Mouse (Mus musculus): ENCODE measurements around the gene Ntrk3. TPM values are rescaled to one million over a fixed set of nuclear protein-coding genes. Genes with fewer than 3 reads are reported as not detected.

Gene Ntrk3
- polyA plus RNA-seq, 1 experiment from 2014 or later = 2.2 TPM

DNA sequence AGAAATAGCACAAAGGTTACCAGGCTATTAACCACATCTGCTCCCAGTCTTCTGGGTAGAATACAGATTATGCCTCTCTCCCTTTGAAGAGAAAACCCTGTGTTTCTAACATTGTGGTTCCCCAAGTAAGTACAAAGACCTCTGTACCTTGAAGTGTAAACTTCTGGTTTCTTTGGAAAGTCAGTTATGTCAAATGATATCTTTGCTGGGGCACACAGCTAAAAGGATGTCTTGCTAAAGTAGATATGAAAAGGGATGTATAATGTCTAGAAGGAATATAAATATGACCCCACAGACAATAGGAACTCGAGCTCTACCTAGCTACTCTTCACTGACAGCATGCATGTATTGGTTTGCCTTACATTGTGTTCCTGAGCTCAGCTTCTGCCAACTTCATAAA is 44.7 kb downstream of the Ntrk3 start:
- 62% methylated on average over 1 of the region's 1 CpGs for WGBS
- Histone ChIP-seq H3K4me1 (replicated peaks; ENCODE audit: control insufficient read depth, insufficient read depth) (no peaks in the 10 kb centered on the region), H3K9me3 (ENCODE audit: control insufficient read depth, low read length) (no peaks in the 10 kb centered on the region), H3K27me3 (ENCODE audit: control insufficient read depth, insufficient read depth, low read length) (no peaks in the 10 kb centered on the region), H3K4me3 (ENCODE audit: low read depth, low read length) (no peak overlapping the region), H3K9ac (ENCODE audit: low read length) (no peak overlapping the region), H3K4me2 (replicated peaks; ENCODE audit: low read depth) (no peak overlapping the region), H3K27ac (replicated peaks) (no peak overlapping the region), H3K36me3 (ENCODE audit: control insufficient read depth, insufficient read depth, low read length) (no peaks in the 10 kb centered on the region)
- no peak for DNase-seq (ENCODE audit: low spot score)
- no peak for TF ChIP-seq CTCF (IDR thresholded peaks at IDR 0.05; ENCODE audit: low read depth)
- no peak for ATAC-seq (ENCODE audit: low FRiP score, low TSS enrichment)

GRCm38 (mm10) chr7:78690956-78691355 is 46.9 kb downstream of the Ntrk3 start:
- no peaks in the 10 kb centered on the region for H3K4me1 ChIP-seq (replicated peaks; ENCODE audit: control insufficient read depth, insufficient read depth)
- H3K9me3 ChIP-seq (ENCODE audit: control insufficient read depth, low read length) = no peaks in the 10 kb centered on the region
- H3K4me2 ChIP-seq (replicated peaks; ENCODE audit: low read depth) = no peak overlapping the region
- no peak overlapping the region for H3K27ac ChIP-seq (replicated peaks)
- ATAC-seq (ENCODE audit: low FRiP score, low TSS enrichment) = no peak
- H3K27me3 ChIP-seq (ENCODE audit: control insufficient read depth, insufficient read depth, low read length) = no peaks in the 10 kb centered on the region
- TF ChIP-seq EP300 (optimal IDR thresholded peaks at IDR 0.05) (no peak), CTCF (IDR thresholded peaks at IDR 0.05; ENCODE audit: low read depth) (no peak)
- 51% methylated on average over 3 of the region's 3 CpGs for WGBS
- no peak for DNase-seq (ENCODE audit: low spot score)
- no peak overlapping the region for H3K9ac ChIP-seq (ENCODE audit: low read length)
- H3K36me3 ChIP-seq (ENCODE audit: control insufficient read depth, insufficient read depth, low read length) = no peaks in the 10 kb centered on the region
- H3K4me3 ChIP-seq (ENCODE audit: low read depth, low read length) = no peak overlapping the region

GRCm38 (mm10) chr7:78684943-78685342 is 52.9 kb downstream of the Ntrk3 start:
- no peaks in the 10 kb centered on the region for H3K36me3 ChIP-seq (ENCODE audit: control insufficient read depth, insufficient read depth, low read length)
- no peaks in the 10 kb centered on the region for H3K27me3 ChIP-seq (ENCODE audit: control insufficient read depth, insufficient read depth, low read length)
- H3K9me3 ChIP-seq (ENCODE audit: control insufficient read depth, low read length) = no peaks in the 10 kb centered on the region
- WGBS = 54% methylated on average over 6 of the region's 6 CpGs
- no peak overlapping the region for H3K9ac ChIP-seq (ENCODE audit: low read length)
- no peak overlapping the region for H3K4me2 ChIP-seq (replicated peaks; ENCODE audit: low read depth)
- DNase-seq (ENCODE audit: low spot score) = no peak
- no peaks in the 10 kb centered on the region for H3K4me1 ChIP-seq (replicated peaks; ENCODE audit: control insufficient read depth, insufficient read depth)
- no peak overlapping the region for H3K4me3 ChIP-seq (ENCODE audit: low read depth, low read length)
- ATAC-seq (ENCODE audit: low FRiP score, low TSS enrichment) = no peak
- no peak overlapping the region for H3K27ac ChIP-seq (replicated peaks)
- TF ChIP-seq CTCF (IDR thresholded peaks at IDR 0.05; ENCODE audit: low read depth) (no peak), EP300 (optimal IDR thresholded peaks at IDR 0.05) (no peak)

- H3K4me3 ChIP-seq (ENCODE audit: low read depth, low read length) = no peak overlapping the region
- TF ChIP-seq CTCF (IDR thresholded peaks at IDR 0.05; ENCODE audit: low read depth) = no peak
- TF ChIP-seq EP300 (optimal IDR thresholded peaks at IDR 0.05) = no peak
- H3K4me1 ChIP-seq (replicated peaks; ENCODE audit: control insufficient read depth, insufficient read depth) = no peaks in the 10 kb centered on the region
- ATAC-seq (ENCODE audit: low FRiP score, low TSS enrichment) (no peak), DNase-seq (ENCODE audit: low spot score) (no peak)
- H3K27ac ChIP-seq (replicated peaks) = no peak overlapping the region
- no peaks in the 10 kb centered on the region for H3K9me3 ChIP-seq (ENCODE audit: control insufficient read depth, low read length)
- no peaks in the 10 kb centered on the region for H3K36me3 ChIP-seq (ENCODE audit: control insufficient read depth, insufficient read depth, low read length)
- WGBS = 82% methylated on average over 2 of the region's 2 CpGs
- no peak overlapping the region for H3K4me2 ChIP-seq (replicated peaks; ENCODE audit: low read depth)
- H3K9ac ChIP-seq (ENCODE audit: low read length) = no peak overlapping the region
- no peaks in the 10 kb centered on the region for H3K27me3 ChIP-seq (ENCODE audit: control insufficient read depth, insufficient read depth, low read length)
Observed at GRCm38 (mm10) chr7:78680871-78681270, 56.9 kb downstream of the Ntrk3 start.

GRCm38 (mm10) chr7:78669407-78669806 is 68.4 kb downstream of the Ntrk3 start:
- no peak overlapping the region for H3K4me3 ChIP-seq (ENCODE audit: low read depth, low read length)
- no peaks in the 10 kb centered on the region for H3K27me3 ChIP-seq (ENCODE audit: control insufficient read depth, insufficient read depth, low read length)
- H3K4me1 ChIP-seq (replicated peaks; ENCODE audit: control insufficient read depth, insufficient read depth) = no peaks in the 10 kb centered on the region
- ATAC-seq (ENCODE audit: low FRiP score, low TSS enrichment) = no peak
- 86% methylated on average over 16 of the region's 16 CpGs for WGBS
- no peak for TF ChIP-seq CTCF (IDR thresholded peaks at IDR 0.05; ENCODE audit: low read depth)
- no peak for TF ChIP-seq EP300 (optimal IDR thresholded peaks at IDR 0.05)
- no peaks in the 10 kb centered on the region for H3K9me3 ChIP-seq (ENCODE audit: control insufficient read depth, low read length)
- no peak overlapping the region for H3K9ac ChIP-seq (ENCODE audit: low read length)
- H3K27ac ChIP-seq (replicated peaks) = no peak overlapping the region
- H3K36me3 ChIP-seq (ENCODE audit: control insufficient read depth, insufficient read depth, low read length) = no peaks in the 10 kb centered on the region
- H3K4me2 ChIP-seq (replicated peaks; ENCODE audit: low read depth) = no peak overlapping the region
- DNase-seq (ENCODE audit: low spot score) = no peak

DNA sequence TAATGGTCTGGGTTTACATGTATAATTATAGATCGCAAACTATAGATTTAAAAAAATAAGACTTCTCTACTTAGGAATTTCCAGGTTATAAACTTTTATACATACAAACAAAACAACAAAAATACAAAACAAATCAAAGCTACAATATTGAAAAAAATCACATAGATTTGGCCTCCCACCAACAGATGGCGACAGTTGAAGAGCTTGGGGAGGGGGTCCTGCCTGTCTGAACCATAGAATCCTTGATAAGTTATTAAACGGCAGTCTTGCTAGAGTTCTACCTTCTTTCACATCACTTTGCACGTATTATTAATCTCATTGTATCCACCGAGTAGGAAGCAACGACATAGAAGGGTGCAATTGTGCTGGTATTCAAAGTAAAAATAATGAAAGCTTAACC is 68.9 kb downstream of the Ntrk3 start:
- no peaks in the 10 kb centered on the region for H3K9me3 ChIP-seq (ENCODE audit: control insufficient read depth, low read length)
- no peak for ATAC-seq (ENCODE audit: low FRiP score, low TSS enrichment)
- H3K27me3 ChIP-seq (ENCODE audit: control insufficient read depth, insufficient read depth, low read length) = no peaks in the 10 kb centered on the region
- H3K9ac ChIP-seq (ENCODE audit: low read length) = no peak overlapping the region
- 91% methylated on average over 6 of the region's 6 CpGs for WGBS
- no peaks in the 10 kb centered on the region for H3K4me1 ChIP-seq (replicated peaks; ENCODE audit: control insufficient read depth, insufficient read depth)
- H3K27ac ChIP-seq (replicated peaks) = no peak overlapping the region
- no peak overlapping the region for H3K4me2 ChIP-seq (replicated peaks; ENCODE audit: low read depth)
- no peak for DNase-seq (ENCODE audit: low spot score)
- no peaks in the 10 kb centered on the region for H3K36me3 ChIP-seq (ENCODE audit: control insufficient read depth, insufficient read depth, low read length)
- no peak for TF ChIP-seq EP300 (optimal IDR thresholded peaks at IDR 0.05)
- no peak for TF ChIP-seq CTCF (IDR thresholded peaks at IDR 0.05; ENCODE audit: low read depth)
- H3K4me3 ChIP-seq (ENCODE audit: low read depth, low read length) = no peak overlapping the region
